Mouse (Mus musculus): ENCODE measurements around the gene Vars. TPM values are rescaled to one million over a fixed set of nuclear protein-coding genes. Genes with fewer than 3 reads are reported as not detected.

The Vars gene
- polyA plus RNA-seq, 1 experiment from 2014 or later: 124 TPM

GRCm38 (mm10) chr17:35022541-35023060 lies 21.8 kb downstream of the Vars start:
- H3K9me3 ChIP-seq (ENCODE audit: control insufficient read depth, low read length): no peaks in the 10 kb centered on the region
- peaks cover 6% of the 10 kb centered on the region for H3K4me1 ChIP-seq (ENCODE audit: control insufficient read depth, insufficient read depth, low read length)
- no peak for DNase-seq (ENCODE audit: low spot score)
- H3K36me3 ChIP-seq (ENCODE audit: control insufficient read depth, insufficient read depth, low read length): no peaks in the 10 kb centered on the region
- H3K9ac ChIP-seq (ENCODE audit: low read length): no peak overlapping the region
- no peak overlapping the region for H3K4me2 ChIP-seq (ENCODE audit: low read depth, severe bottlenecking)
- no peak for ATAC-seq (ENCODE audit: insufficient number of reproducible peaks, low FRiP score, low TSS enrichment, low read depth)
- 96% methylated on average over 8 of the region's 8 CpGs for WGBS
- no peak overlapping the region for H3K4me3 ChIP-seq (ENCODE audit: low read depth, low read length)
- no peaks in the 10 kb centered on the region for H3K27me3 ChIP-seq (ENCODE audit: control insufficient read depth, insufficient read depth, low read length)
- H3K27ac ChIP-seq (replicated peaks; ENCODE audit: low read depth, low read length): no peak overlapping the region

GRCm38 (mm10) chr17:35023221-35023620 lies 22.4 kb downstream of the Vars start:
- Histone ChIP-seq H3K36me3 (ENCODE audit: control insufficient read depth, insufficient read depth, low read length) (no peaks in the 10 kb centered on the region), H3K4me3 (ENCODE audit: low read depth, low read length) (no peak overlapping the region), H3K9ac (ENCODE audit: low read length) (no peak overlapping the region), H3K27ac (replicated peaks; ENCODE audit: low read depth, low read length) (no peak overlapping the region), H3K4me2 (ENCODE audit: low read depth, severe bottlenecking) (no peak overlapping the region), H3K4me1 (ENCODE audit: control insufficient read depth, insufficient read depth, low read length) (peaks cover 6% of the 10 kb centered on the region), H3K27me3 (ENCODE audit: control insufficient read depth, insufficient read depth, low read length) (no peaks in the 10 kb centered on the region), H3K9me3 (ENCODE audit: control insufficient read depth, low read length) (no peaks in the 10 kb centered on the region)
- ATAC-seq (ENCODE audit: insufficient number of reproducible peaks, low FRiP score, low TSS enrichment, low read depth) (no peak), DNase-seq (ENCODE audit: low spot score) (no peak)
- WGBS: 81% methylated on average over 5 of the region's 5 CpGs

GRCm38 (mm10) chr17:35023756-35024155 lies 23.0 kb downstream of the Vars start:
- DNase-seq (ENCODE audit: low spot score): no peak
- Histone ChIP-seq H3K9me3 (ENCODE audit: control insufficient read depth, low read length) (no peaks in the 10 kb centered on the region), H3K27me3 (ENCODE audit: control insufficient read depth, insufficient read depth, low read length) (no peaks in the 10 kb centered on the region), H3K27ac (replicated peaks; ENCODE audit: low read depth, low read length) (no peak overlapping the region), H3K9ac (ENCODE audit: low read length) (no peak overlapping the region), H3K4me2 (ENCODE audit: low read depth, severe bottlenecking) (no peak overlapping the region), H3K36me3 (ENCODE audit: control insufficient read depth, insufficient read depth, low read length) (no peaks in the 10 kb centered on the region), H3K4me3 (ENCODE audit: low read depth, low read length) (no peak overlapping the region), H3K4me1 (ENCODE audit: control insufficient read depth, insufficient read depth, low read length) (peaks cover 6% of the 10 kb centered on the region)
- WGBS: 70% methylated on average over 4 of the region's 4 CpGs
- ATAC-seq (ENCODE audit: insufficient number of reproducible peaks, low FRiP score, low TSS enrichment, low read depth): no peak

GRCm38 (mm10) chr17:35024261-35024660 lies 23.5 kb downstream of the Vars start:
- H3K4me1 ChIP-seq (ENCODE audit: control insufficient read depth, insufficient read depth, low read length): peaks cover 6% of the 10 kb centered on the region
- H3K9me3 ChIP-seq (ENCODE audit: control insufficient read depth, low read length): no peaks in the 10 kb centered on the region
- 67% methylated on average over 13 of the region's 13 CpGs for WGBS
- no peak for ATAC-seq (ENCODE audit: insufficient number of reproducible peaks, low FRiP score, low TSS enrichment, low read depth)
- no peak overlapping the region for H3K27ac ChIP-seq (replicated peaks; ENCODE audit: low read depth, low read length)
- no peak overlapping the region for H3K9ac ChIP-seq (ENCODE audit: low read length)
- DNase-seq (ENCODE audit: low spot score): no peak
- H3K36me3 ChIP-seq (ENCODE audit: control insufficient read depth, insufficient read depth, low read length): no peaks in the 10 kb centered on the region
- H3K4me3 ChIP-seq (ENCODE audit: low read depth, low read length): no peak overlapping the region
- H3K4me2 ChIP-seq (ENCODE audit: low read depth, severe bottlenecking): no peak overlapping the region
- no peaks in the 10 kb centered on the region for H3K27me3 ChIP-seq (ENCODE audit: control insufficient read depth, insufficient read depth, low read length)

- Histone ChIP-seq H3K9me3 (ENCODE audit: control insufficient read depth, low read length) (no peaks in the 10 kb centered on the region), H3K27ac (replicated peaks; ENCODE audit: low read depth, low read length) (no peak overlapping the region), H3K27me3 (ENCODE audit: control insufficient read depth, insufficient read depth, low read length) (no peaks in the 10 kb centered on the region), H3K4me3 (ENCODE audit: low read depth, low read length) (no peak overlapping the region), H3K9ac (ENCODE audit: low read length) (no peak overlapping the region), H3K4me1 (ENCODE audit: control insufficient read depth, insufficient read depth, low read length) (peaks cover 10% of the 10 kb centered on the region), H3K4me2 (ENCODE audit: low read depth, severe bottlenecking) (no peak overlapping the region), H3K36me3 (ENCODE audit: control insufficient read depth, insufficient read depth, low read length) (no peaks in the 10 kb centered on the region)
- 68% methylated on average over 6 of the region's 10 CpGs for WGBS
- ATAC-seq (ENCODE audit: insufficient number of reproducible peaks, low FRiP score, low TSS enrichment, low read depth): no peak
- no peak for DNase-seq (ENCODE audit: low spot score)
Measured at GRCm38 (mm10) chr17:35024691-35025488, 24.1 kb downstream of the Vars start.

- Histone ChIP-seq H3K9ac (ENCODE audit: low read length) (no peak overlapping the region; the same call in 1 of the 2 replicates), H3K36me3 (ENCODE audit: control insufficient read depth, insufficient read depth, low read length) (no peaks in the 10 kb centered on the region), H3K4me3 (ENCODE audit: low read depth, low read length) (no peak overlapping the region), H3K4me1 (ENCODE audit: control insufficient read depth, insufficient read depth, low read length) (peaks cover 10% of the 10 kb centered on the region), H3K27ac (replicated peaks; ENCODE audit: low read depth, low read length) (no peak overlapping the region), H3K4me2 (ENCODE audit: low read depth, severe bottlenecking) (no peak overlapping the region), H3K27me3 (ENCODE audit: control insufficient read depth, insufficient read depth, low read length) (no peaks in the 10 kb centered on the region), H3K9me3 (ENCODE audit: control insufficient read depth, low read length) (no peaks in the 10 kb centered on the region)
- 84% methylated on average over 5 of the region's 5 CpGs for whole genome bisulfite sequencing
- no peak for DNase-seq (ENCODE audit: low spot score)
- ATAC-seq (ENCODE audit: insufficient number of reproducible peaks, low FRiP score, low TSS enrichment, low read depth): no peak
Measured at GRCm38 (mm10) chr17:35026206-35026605, 25.4 kb downstream of the Vars start.

GRCm38 (mm10) chr17:35027277-35028068 lies 26.7 kb downstream of the Vars start, which contains the start of gene Sapcd1:
Gene Sapcd1 (minus strand): TSS chr17:35028016.
- no peaks in the 10 kb centered on the region for H3K27me3 ChIP-seq (ENCODE audit: control insufficient read depth, insufficient read depth, low read length)
- no peaks in the 10 kb centered on the region for H3K36me3 ChIP-seq (ENCODE audit: control insufficient read depth, insufficient read depth, low read length)
- H3K9me3 ChIP-seq (ENCODE audit: control insufficient read depth, low read length): no peaks in the 10 kb centered on the region
- ATAC-seq (ENCODE audit: insufficient number of reproducible peaks, low FRiP score, low TSS enrichment, low read depth) (peak; percentile 42; the same call in 1 of the 2 replicates), DNase-seq (ENCODE audit: low spot score) (peak; percentile 43)
- H3K4me1 ChIP-seq (ENCODE audit: control insufficient read depth, insufficient read depth, low read length): peaks cover 8% of the 10 kb centered on the region
- H3K4me3 ChIP-seq (ENCODE audit: low read depth, low read length): no peak within 1 kb of the TSS
- peak within 1 kb of the TSS; percentile 45; the same call in 1 of the 2 replicates for H3K9ac ChIP-seq (ENCODE audit: low read length)
- WGBS: 37% methylated on average over 13 of the region's 13 CpGs
- no peak within 1 kb of the TSS for H3K4me2 ChIP-seq (ENCODE audit: low read depth, severe bottlenecking)
- H3K27ac ChIP-seq (replicated peaks; ENCODE audit: low read depth, low read length): no peak within 1 kb of the TSS

- ATAC-seq (ENCODE audit: insufficient number of reproducible peaks, low FRiP score, low TSS enrichment, low read depth) (no peak), DNase-seq (ENCODE audit: low spot score) (no peak)
- WGBS: 83% methylated on average over 2 of the region's 2 CpGs
Measured at GRCm38 (mm10) chr17:35028315-35028714, 27.5 kb downstream of the Vars start.

More at GRCm38 (mm10) chr17:35028315-35028714, 27.5 kb downstream of the Vars start:
- H3K27me3 ChIP-seq (ENCODE audit: control insufficient read depth, insufficient read depth, low read length): no peaks in the 10 kb centered on the region
- H3K9me3 ChIP-seq (ENCODE audit: control insufficient read depth, low read length): no peaks in the 10 kb centered on the region
- H3K9ac ChIP-seq (ENCODE audit: low read length): no peak overlapping the region
- no peak overlapping the region for H3K4me3 ChIP-seq (ENCODE audit: low read depth, low read length)
- H3K36me3 ChIP-seq (ENCODE audit: control insufficient read depth, insufficient read depth, low read length): no peaks in the 10 kb centered on the region
- peaks cover 8% of the 10 kb centered on the region for H3K4me1 ChIP-seq (ENCODE audit: control insufficient read depth, insufficient read depth, low read length)
- H3K4me2 ChIP-seq (ENCODE audit: low read depth, severe bottlenecking): no peak overlapping the region
- H3K27ac ChIP-seq (replicated peaks; ENCODE audit: low read depth, low read length): no peak overlapping the region

Data from limb, embryonic 11.5 days (tissue).